Mouse (Mus musculus): ENCODE data around the gene Atp8b2.

Atp8b2 gene

DNA sequence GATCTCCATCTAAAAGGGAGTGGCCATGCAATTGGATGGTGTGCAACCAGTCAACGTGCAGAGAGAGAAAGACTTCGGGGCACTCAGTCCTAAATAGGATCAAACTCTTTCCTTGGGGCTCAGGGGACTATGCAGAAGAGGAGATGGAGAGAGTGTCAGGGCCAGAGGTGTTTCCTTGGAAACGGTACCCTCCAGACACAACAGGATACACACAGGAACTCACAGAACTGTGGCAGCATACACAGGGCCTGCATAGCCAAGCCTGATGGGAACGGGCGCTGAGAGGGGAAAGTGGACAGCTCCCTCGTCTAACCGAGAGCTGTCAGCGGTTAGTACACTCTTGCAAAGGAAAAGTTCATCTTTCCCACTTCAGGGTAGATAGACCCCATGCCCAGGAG lies 63.8 kb downstream of the Atp8b2 start:
- no peak for DNase-seq (ENCODE audit: low spot score)

DNA sequence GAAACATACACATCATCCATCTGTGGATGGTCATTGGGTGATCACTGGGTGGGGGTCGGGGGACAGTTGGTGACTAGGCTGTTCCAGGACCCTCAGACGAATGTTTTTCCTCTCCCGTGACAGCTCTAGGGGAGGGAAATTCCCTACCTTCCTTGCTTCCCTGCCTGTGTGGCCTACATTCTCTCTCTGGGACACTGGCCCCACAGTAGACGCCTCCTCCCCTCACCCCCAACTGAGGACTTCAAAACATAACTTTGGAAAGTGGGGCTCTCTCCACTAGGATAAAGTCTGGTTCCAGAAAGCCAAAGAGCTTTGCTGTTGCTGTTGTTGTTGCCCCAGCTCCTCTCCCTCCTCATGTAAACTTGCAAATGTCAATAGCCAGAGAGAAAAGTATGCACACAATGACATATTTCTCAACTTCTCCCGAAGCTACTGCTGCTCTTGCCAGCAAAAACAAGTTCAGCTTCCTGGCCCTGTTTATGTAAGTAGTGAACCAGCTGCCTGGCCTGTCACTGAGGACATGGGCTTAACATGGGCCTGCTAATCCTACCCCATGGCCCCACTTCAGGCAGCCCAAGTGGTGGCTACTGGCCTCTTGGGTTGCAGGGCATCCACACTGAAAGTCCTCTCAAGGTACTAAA lies 64.3 kb downstream of the Atp8b2 start:
- DNase-seq (ENCODE audit: low spot score), result no peak

DNA sequence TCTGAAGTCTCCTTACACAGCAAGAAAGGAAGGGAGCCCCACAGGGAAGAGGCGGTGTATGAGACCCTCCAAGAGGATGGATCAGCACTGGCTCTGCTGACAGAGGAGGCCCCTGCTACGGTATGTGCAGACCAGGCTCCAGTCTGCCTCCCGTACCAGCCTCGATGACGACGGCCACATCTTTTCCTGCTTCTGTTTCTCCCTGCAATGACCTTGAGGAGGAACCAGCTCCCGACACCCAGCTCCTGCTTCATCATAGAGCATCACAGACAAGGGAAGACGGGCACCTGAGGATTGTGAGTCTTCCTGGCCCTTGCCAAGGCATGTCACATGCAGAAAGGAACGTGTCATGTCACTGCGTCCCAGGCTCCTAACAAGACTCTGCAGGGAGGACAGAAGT lies 65.3 kb downstream of the Atp8b2 start:
- DNase-seq (ENCODE audit: low spot score), result no peak

DNA sequence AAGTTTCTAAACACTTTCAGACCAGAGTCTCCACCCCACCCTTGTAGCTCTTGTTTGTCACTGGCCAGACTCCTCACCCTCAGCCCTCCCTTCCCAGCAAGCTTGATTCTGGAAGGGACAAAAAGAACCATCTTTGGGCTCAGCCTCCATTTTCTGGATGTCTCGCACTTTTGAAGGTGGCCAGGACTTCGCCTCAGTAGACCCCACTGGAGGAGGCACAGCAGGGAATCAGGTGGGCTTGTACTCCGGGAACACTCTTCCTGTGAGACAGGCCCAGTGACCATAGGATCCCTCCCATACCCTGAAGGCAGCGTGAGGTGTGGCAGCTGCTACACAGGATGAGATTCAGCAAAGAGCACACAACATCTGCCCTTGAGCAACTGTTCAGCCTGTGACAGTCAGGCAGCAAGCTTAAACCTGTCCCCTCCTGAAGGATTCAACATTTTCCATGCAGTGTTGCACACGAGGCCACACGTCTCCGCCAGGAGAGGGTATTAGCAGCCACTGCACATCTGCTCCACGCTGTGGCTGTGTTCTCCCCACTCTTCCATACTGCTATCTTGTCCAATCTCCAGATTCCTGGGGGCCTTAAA lies 66.0 kb downstream of the Atp8b2 start:
- DNase-seq (ENCODE audit: low spot score), result no peak

DNA sequence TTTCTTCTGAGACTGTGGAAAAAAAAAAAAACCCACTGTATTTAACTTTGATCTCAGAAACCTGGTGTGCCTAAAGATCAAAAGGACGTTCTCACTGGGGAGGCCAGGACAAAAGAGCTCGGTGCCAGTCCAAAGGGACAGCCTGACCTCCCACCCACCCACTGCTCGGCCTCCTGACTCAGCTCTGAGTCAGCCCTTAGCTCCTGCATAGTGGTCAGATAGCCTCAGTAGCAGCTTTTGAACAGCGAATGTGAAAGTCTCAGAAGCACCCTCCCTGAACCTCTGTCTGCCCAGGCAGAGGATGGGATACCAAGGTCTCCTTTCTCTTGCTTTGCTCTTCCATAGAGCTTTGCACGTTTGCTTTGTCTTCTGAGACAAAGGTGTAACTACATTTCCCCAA lies 66.7 kb downstream of the Atp8b2 start:
- no peak for DNase-seq (ENCODE audit: low spot score)

DNA sequence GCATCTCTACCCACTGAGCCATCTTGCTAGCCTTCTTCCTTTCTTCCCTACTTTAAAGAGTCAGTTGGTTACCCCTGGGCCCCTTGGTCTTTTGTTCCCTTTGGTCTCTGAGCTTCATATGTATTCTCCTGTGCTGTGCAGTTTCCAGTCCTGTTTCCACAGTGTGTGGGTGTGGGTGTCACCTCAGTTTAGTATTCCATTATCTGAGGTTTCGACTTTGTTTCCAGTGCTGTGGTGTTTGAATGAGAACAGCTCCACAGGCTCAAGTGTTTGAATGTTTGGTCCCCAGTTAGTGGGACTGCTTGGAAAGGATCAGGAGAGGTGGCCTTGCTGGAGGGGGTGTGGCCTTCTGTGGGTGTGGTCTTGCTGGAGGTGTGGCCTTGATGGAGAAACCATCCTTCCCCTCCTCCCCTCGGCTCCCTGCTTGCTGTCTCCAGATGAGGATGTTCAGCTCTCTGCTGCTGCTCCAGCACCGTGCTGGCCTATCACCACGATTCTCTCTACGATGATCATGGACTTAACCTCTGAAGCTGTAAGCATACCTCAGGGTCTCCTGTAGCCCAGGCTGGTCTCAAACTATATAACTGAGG lies 70.7 kb downstream of the Atp8b2 start:
- no peak for DNase-seq (ENCODE audit: low spot score)

DNA sequence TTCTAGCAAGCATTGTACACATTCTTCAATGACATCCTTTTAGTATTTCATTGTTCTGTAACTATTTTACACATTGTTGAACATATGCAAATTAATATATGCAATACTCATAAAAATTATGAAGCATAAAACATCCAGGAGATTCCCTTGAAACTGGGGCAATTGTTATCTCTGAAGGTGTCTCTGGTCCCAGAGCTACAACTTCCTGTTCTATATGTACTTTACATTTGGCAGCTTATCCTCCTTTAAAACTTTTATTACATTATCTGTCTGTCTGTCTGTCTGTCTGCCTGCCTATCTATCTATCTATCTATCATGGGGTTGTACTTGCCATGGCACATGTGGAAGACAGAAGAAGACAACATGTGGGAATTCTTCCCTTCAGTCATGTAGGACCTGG lies 71.6 kb downstream of the Atp8b2 start:
- DNase-seq (ENCODE audit: low spot score), result no peak

DNA sequence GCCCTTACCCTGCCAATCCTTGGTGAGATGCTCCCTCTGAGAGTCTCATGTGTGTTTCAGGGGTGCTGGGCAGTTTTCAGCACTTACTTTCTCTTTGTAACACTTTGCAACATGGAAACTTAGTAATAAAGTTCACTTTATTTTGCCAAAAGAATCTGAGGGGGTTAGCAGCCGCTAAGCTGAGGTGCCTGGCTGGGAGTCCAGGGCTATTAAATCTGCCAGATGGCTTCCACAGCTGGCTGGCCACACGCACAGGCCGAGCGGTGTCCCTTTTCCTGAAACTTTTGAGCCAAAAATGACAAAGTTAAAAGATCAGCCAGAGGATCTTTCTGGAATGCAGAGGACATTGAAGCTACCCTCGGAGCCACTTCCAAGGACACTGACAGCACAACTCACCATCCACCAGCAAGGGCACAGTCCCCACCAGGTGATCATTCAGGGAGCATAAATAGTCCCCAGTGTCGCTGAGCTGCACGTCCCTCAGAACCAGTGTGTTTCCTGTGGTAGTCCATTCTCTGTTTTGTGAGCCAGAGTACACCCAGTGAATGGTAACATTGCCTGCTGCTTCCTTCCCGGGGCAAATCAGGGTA lies 73.4 kb downstream of the Atp8b2 start:
- DNase-seq (ENCODE audit: low spot score), result no peak

Measured in urinary bladder, postnatal 10 days (tissue).